Mouse (Mus musculus): ENCODE results near the gene Tmem119. TPM values are rescaled to one million over a fixed set of nuclear protein-coding genes. Genes with fewer than 3 reads are reported as not detected.

Gene Tmem119
- polyA plus RNA-seq (2011; ENCODE audit: insufficient read length, low read depth, missing spikeins), result 66.6 and 92.8 TPM in 2 replicates

DNA sequence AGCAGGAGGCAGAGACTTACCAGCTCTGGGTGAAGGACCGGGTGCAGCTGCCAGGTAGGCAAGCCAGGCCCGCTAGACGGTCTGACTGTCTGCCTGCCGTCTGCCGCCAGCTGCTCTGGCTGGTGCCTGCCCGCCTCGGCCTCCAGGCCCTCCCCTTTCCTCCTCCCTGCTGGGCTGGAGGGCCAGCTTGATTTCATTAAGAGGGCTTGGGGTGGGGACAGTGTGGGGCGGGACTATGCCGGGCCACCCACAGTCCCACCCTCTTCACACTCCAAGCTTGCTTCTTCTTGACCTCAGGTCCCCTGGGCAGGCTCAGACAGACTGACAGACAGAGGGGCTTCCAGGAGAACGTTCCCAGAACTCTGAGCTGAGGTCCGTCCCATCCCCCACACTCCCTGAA lies at the start of gene Tmem119:
Gene Tmem119, minus strand, starts transcription at position 237 of the 400 bp plus-strand sequence.
- TF ChIP-seq POLR2A (IDR thresholded peaks at IDR 0.05; ENCODE audit: low read depth, low read length), result peak; percentile 98
- TF ChIP-seq CTCF (IDR thresholded peaks at IDR 0.05; ENCODE audit: borderline replicate concordance, insufficient read depth, low read length), result no peak
- Histone ChIP-seq H3K4me1 (ENCODE audit: control insufficient read depth, insufficient read depth, low read length) (peaks cover 9% of the 10 kb centered on the region; the same call in 1 of the 2 replicates), H3K4me3 (ENCODE audit: insufficient read depth, low read length) (peak within 1 kb of the TSS; percentile 43), H3K27ac (ENCODE audit: insufficient read depth, low read length) (peak within 1 kb of the TSS; percentile 62)

- Histone ChIP-seq H3K27ac (ENCODE audit: insufficient read depth, low read length) (no peak overlapping the region), H3K4me3 (ENCODE audit: insufficient read depth, low read length) (no peak overlapping the region), H3K4me1 (ENCODE audit: control insufficient read depth, insufficient read depth, low read length) (no peaks in the 10 kb centered on the region)
- TF ChIP-seq POLR2A (IDR thresholded peaks at IDR 0.05; ENCODE audit: low read depth, low read length) (no peak), CTCF (IDR thresholded peaks at IDR 0.05; ENCODE audit: borderline replicate concordance, insufficient read depth, low read length) (no peak)
These were observed 47.3 kb upstream of the Tmem119 start for GRCm38 (mm10) chr5:113847636-113848035.

GRCm38 (mm10) chr5:113846656-113847055 lies 46.3 kb upstream of the Tmem119 start:
- Histone ChIP-seq H3K4me1 (ENCODE audit: control insufficient read depth, insufficient read depth, low read length) (no peaks in the 10 kb centered on the region), H3K27ac (ENCODE audit: insufficient read depth, low read length) (no peak overlapping the region), H3K4me3 (ENCODE audit: insufficient read depth, low read length) (no peak overlapping the region)
- TF ChIP-seq POLR2A (IDR thresholded peaks at IDR 0.05; ENCODE audit: low read depth, low read length) (no peak), CTCF (IDR thresholded peaks at IDR 0.05; ENCODE audit: borderline replicate concordance, insufficient read depth, low read length) (no peak)

- TF ChIP-seq CTCF (IDR thresholded peaks at IDR 0.05; ENCODE audit: borderline replicate concordance, insufficient read depth, low read length) (no peak), POLR2A (IDR thresholded peaks at IDR 0.05; ENCODE audit: low read depth, low read length) (no peak)
- Histone ChIP-seq H3K4me1 (ENCODE audit: control insufficient read depth, insufficient read depth, low read length) (no peaks in the 10 kb centered on the region), H3K4me3 (ENCODE audit: insufficient read depth, low read length) (no peak overlapping the region), H3K27ac (ENCODE audit: insufficient read depth, low read length) (no peak overlapping the region)
These were observed 45.3 kb upstream of the Tmem119 start for GRCm38 (mm10) chr5:113845627-113846026.

- H3K4me3 ChIP-seq (ENCODE audit: insufficient read depth, low read length), result no peak overlapping the region
These were observed 44.4 kb upstream of the Tmem119 start for GRCm38 (mm10) chr5:113844721-113845120.

DNA sequence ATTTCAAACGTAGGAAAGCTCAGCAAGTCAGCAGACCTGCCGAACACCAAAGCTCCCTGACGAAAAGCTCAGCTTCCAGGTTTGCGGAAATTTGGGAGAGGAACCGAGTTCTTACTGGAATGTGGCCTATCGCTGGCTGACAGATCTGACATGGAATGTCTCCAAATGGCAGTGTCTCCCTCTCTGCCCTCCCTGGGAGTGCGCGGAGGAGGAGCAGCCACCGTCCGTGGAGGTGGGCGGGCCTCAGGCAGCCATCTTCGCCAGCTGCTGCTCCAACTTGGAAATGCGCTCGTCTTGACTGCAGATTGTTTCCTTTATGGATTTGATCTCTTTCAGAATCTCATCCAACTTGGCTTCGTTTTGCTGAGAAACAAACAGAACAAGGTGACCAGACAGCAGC lies 43.8 kb upstream of the Tmem119 start:
- Histone ChIP-seq H3K27ac (ENCODE audit: insufficient read depth, low read length) (peak overlapping the region; percentile 42), H3K4me1 (ENCODE audit: control insufficient read depth, insufficient read depth, low read length) (no peaks in the 10 kb centered on the region), H3K4me3 (ENCODE audit: insufficient read depth, low read length) (no peak overlapping the region)
- TF ChIP-seq CTCF (IDR thresholded peaks at IDR 0.05; ENCODE audit: borderline replicate concordance, insufficient read depth, low read length) (no peak), POLR2A (IDR thresholded peaks at IDR 0.05; ENCODE audit: low read depth, low read length) (no peak)

More at GRCm38 (mm10) chr5:113844721-113845120, 44.4 kb upstream of the Tmem119 start:
- peak overlapping the region; percentile 42 for H3K27ac ChIP-seq (ENCODE audit: insufficient read depth, low read length)
- TF ChIP-seq POLR2A (IDR thresholded peaks at IDR 0.05; ENCODE audit: low read depth, low read length), result no peak
- peak; percentile 64; the same call in 1 of the 2 replicates for TF ChIP-seq CTCF (IDR thresholded peaks at IDR 0.05; ENCODE audit: borderline replicate concordance, insufficient read depth, low read length)
- H3K4me1 ChIP-seq (ENCODE audit: control insufficient read depth, insufficient read depth, low read length), result no peaks in the 10 kb centered on the region

DNA sequence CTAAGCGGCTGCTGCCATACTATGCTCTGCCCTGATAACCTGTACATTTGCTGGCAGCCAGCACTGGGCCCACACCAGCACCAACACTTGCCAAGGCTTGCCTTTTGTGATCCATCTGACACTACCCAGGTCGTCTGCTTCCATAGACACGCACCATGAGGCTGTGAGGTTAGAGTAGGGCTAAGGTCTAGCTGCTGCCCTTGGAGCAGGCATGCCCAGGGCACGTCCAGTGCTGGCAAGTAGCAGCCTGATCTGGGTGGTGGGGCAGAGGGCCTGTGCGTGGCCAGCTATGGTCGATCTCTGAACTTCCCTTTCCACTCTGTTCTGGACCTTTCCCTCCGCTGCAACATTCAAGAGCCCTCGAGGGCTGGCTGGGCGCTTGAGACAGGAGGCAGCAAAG lies 42.6 kb upstream of the Tmem119 start:
- Histone ChIP-seq H3K4me1 (ENCODE audit: control insufficient read depth, insufficient read depth, low read length) (no peaks in the 10 kb centered on the region), H3K27ac (ENCODE audit: insufficient read depth, low read length) (peak overlapping the region; percentile 1; the same call in 1 of the 2 replicates), H3K4me3 (ENCODE audit: insufficient read depth, low read length) (no peak overlapping the region)
- no peak for TF ChIP-seq CTCF (IDR thresholded peaks at IDR 0.05; ENCODE audit: borderline replicate concordance, insufficient read depth, low read length)
- TF ChIP-seq POLR2A (IDR thresholded peaks at IDR 0.05; ENCODE audit: low read depth, low read length), result no peak

DNA sequence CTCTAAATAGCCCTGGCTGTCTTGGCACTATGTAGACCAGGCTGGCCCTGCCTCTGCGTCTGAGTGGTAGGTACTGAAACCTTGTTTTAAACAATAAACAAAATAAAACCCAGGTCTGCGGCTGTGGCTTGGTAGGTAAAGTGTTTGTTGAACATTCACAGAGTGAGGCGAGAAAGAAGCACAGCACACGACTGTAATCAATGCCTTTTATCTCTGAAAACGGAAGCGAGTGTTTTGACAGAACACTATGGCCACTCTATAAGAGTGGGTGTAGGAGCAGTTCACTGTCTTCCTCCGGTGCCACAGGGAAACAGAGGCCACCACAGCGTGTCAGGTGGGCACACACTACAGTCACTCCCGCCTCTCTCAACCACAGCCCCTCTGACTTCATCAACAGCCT lies 41.9 kb upstream of the Tmem119 start:
- no peak overlapping the region for H3K27ac ChIP-seq (ENCODE audit: insufficient read depth, low read length)
- H3K4me1 ChIP-seq (ENCODE audit: control insufficient read depth, insufficient read depth, low read length), result no peaks in the 10 kb centered on the region
- H3K4me3 ChIP-seq (ENCODE audit: insufficient read depth, low read length), result no peak overlapping the region
- TF ChIP-seq POLR2A (IDR thresholded peaks at IDR 0.05; ENCODE audit: low read depth, low read length), result no peak
- TF ChIP-seq CTCF (IDR thresholded peaks at IDR 0.05; ENCODE audit: borderline replicate concordance, insufficient read depth, low read length), result no peak

- TF ChIP-seq CTCF (IDR thresholded peaks at IDR 0.05; ENCODE audit: borderline replicate concordance, insufficient read depth, low read length), result no peak
- TF ChIP-seq POLR2A (IDR thresholded peaks at IDR 0.05; ENCODE audit: low read depth, low read length), result no peak
- Histone ChIP-seq H3K4me1 (ENCODE audit: control insufficient read depth, insufficient read depth, low read length) (no peaks in the 10 kb centered on the region), H3K27ac (ENCODE audit: insufficient read depth, low read length) (no peak overlapping the region), H3K4me3 (ENCODE audit: insufficient read depth, low read length) (no peak overlapping the region)
These were observed 41.2 kb upstream of the Tmem119 start for GRCm38 (mm10) chr5:113841243-113842225.

GRCm38 (mm10) chr5:113840443-113840842 lies 40.1 kb upstream of the Tmem119 start:
- Histone ChIP-seq H3K4me3 (ENCODE audit: insufficient read depth, low read length) (no peak overlapping the region), H3K4me1 (ENCODE audit: control insufficient read depth, insufficient read depth, low read length) (no peaks in the 10 kb centered on the region), H3K27ac (ENCODE audit: insufficient read depth, low read length) (no peak overlapping the region)
- TF ChIP-seq POLR2A (IDR thresholded peaks at IDR 0.05; ENCODE audit: low read depth, low read length), result no peak
- no peak for TF ChIP-seq CTCF (IDR thresholded peaks at IDR 0.05; ENCODE audit: borderline replicate concordance, insufficient read depth, low read length)

Data from embryonic fibroblast, embryonic 13.5 days (primary cell).